Mouse (Mus musculus): ENCODE measurements around the gene Spag5.
"Not testable (repeated sequence)": the region's sequence is repeated elsewhere in the genome, so short reads cannot be mapped to it uniquely, and the experiment has no call there.

The Spag5 gene

DNA sequence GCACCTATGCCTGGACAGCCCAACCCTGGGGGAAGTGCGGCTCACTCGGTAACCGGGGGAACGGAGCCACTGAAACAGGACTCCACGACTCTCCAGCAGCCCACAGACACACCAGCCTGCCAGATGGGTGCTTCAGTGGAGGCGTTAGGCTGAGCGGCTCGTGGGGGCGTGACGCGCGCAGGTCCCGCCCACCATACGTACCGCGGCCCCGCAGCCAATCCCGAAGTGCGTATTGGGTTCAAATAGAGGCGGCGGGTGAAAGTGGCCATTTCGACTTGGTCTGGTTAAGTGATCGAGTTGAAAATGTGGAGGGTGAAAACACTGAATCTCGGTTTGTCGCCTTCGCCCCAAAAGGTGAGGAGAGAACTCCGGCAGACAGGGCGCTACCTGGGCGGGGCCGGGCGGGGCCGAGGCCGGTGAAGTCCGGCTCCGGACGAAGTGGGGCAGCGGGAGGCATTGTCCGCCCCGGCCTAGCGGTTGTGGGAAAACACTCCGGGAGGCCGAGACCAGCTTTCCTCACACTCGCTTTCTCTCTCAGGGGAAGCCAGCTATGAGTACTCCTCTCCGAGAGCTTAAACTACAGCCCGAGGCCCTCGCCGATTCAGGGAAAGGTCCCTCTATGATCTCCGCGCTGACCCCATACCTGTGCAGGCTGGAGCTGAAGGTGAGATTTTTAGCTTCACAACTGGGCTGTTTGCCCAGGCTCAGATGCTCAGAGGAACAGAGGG is at the start of gene Spag5:
Gene Spag5, plus strand, starts transcription at position 173 of the 728 bp plus-strand sequence.
- peak; percentile 92 for DNase-seq (ENCODE audit: low read depth, low spot score)
- no peaks in the 10 kb centered on the region for H3K36me3 ChIP-seq (ENCODE audit: control insufficient read depth, insufficient read depth, low read length, poor library complexity, severe bottlenecking)
- H3K27me3 ChIP-seq (ENCODE audit: control insufficient read depth, insufficient read depth, low read length, poor library complexity, severe bottlenecking), result no peaks in the 10 kb centered on the region

DNA sequence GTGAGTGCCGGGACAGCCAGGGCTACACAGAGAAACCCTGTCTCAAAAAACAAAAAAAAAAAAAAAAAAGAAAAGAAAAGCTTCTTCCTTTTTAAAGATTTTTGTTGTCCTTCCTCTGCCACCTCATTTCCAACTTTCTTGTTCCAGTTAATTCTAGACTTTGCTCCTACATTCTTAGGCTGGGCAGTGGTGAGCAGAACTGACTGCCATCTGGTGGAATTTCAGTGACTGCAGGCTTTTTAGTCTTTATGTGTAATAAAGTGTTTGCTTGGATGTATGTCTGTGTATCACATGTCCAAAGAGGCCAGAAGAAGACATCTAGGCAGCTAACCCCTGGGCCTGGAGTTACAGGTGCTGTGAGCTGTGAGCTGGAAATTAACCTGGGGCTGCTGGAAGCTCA is 44.7 kb upstream of the Spag5 start:
- DNase-seq (ENCODE audit: low read depth, low spot score), result no peak
- Histone ChIP-seq H3K27me3 (ENCODE audit: control insufficient read depth, insufficient read depth, low read length, poor library complexity, severe bottlenecking) (no peaks in the 10 kb centered on the region), H3K36me3 (ENCODE audit: control insufficient read depth, insufficient read depth, low read length, poor library complexity, severe bottlenecking) (peaks cover 12% of the 10 kb centered on the region)

DNA sequence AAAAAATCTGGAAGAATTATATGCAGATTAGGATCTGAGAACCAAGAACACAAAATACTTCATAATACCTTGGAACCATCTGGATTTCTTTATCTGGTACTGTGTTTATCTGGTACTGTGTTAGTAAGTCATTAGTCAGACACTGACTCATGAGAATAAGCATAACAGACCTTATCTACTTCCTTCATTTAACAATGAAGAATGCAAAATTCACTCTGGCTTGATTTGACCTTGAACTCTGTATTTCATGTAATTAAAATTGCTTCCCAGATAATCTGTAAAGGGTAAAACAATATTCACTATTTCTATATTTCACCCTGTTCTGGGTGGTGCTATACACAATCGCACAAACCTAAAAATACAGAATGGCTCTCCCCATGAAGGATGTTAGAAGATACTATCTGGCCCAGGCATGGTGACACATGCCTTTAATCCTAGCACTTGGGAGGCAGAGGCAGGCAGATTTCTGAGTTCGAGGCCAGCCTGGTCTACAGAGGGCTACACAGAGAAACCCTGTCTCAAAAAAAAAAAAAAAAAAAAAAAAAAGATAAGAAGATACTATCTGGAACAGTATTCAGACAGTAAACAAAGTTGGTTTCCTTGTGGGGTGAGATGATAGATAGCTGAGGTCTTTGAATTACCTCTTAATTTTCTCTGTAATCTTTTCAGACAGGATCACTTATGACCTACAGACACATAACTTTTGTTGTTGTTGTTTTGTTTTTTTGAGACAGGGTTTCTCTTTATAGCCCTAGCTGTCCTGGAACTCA is 40.7 kb upstream of the Spag5 start:
- no peak for DNase-seq (ENCODE audit: low read depth, low spot score)
- Histone ChIP-seq H3K27me3 (ENCODE audit: control insufficient read depth, insufficient read depth, low read length, poor library complexity, severe bottlenecking) (no peaks in the 10 kb centered on the region), H3K36me3 (ENCODE audit: control insufficient read depth, insufficient read depth, low read length, poor library complexity, severe bottlenecking) (peaks cover 6% of the 10 kb centered on the region; the same call in 1 of the 2 replicates)

DNA sequence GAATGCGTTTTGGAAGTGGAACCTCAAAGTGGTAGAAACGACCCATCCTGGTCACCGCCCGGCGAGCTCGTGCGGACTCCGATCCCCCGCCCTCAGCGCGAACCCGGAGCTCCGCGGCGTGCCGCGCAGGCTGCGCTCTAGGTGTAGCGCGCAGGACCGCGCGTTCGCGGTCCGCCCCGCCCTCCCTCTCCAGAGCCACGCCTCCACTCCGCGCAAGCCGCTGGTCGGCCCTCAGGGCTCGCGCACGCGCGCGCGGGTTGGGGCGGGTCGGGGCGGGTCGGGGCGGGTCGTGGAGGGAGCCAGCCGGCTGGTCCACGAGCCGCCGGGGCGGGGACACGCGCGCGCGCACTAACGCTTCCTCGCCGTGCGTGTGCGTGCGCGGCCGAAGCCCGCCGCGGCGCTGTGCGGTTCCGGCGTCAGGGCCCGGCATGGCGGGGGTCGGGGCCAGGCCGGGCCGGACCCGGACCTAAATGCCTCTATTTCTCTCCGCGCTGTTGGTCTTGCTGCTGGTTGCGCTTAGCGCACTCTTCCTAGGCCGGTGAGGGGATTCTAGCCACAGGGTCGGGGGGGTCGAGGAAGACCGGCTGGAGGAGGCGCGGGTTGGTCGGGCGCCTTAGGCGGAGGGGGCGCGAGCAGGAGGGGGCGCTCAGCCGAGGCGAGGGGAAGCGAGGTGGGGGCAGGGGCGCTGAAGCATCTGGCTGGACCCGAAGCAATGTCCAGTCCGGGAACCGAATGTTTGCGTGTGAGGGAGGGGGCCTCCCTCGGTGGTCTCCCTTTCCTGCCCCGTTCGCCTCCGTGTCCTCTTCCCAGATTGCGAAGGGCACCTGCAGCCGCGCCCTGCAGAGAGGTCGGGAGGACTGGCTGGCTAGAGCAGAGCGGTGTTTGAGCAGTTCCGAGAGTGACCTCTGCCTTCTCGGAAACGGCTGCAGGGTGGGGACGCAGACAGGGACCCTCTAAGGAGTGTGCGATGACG is 39.7 kb upstream of the Spag5 start, which contains the start of gene 2610507B11Rik:
Gene 2610507B11Rik, plus strand, starts transcription at position 373 of the 973 bp plus-strand sequence.
- H3K27me3 ChIP-seq (ENCODE audit: control insufficient read depth, insufficient read depth, low read length, poor library complexity, severe bottlenecking), result no peaks in the 10 kb centered on the region
- DNase-seq (ENCODE audit: low read depth, low spot score), result peak; percentile 97
- peaks cover 7% of the 10 kb centered on the region; the same call in 1 of the 2 replicates for H3K36me3 ChIP-seq (ENCODE audit: control insufficient read depth, insufficient read depth, low read length, poor library complexity, severe bottlenecking)

DNA sequence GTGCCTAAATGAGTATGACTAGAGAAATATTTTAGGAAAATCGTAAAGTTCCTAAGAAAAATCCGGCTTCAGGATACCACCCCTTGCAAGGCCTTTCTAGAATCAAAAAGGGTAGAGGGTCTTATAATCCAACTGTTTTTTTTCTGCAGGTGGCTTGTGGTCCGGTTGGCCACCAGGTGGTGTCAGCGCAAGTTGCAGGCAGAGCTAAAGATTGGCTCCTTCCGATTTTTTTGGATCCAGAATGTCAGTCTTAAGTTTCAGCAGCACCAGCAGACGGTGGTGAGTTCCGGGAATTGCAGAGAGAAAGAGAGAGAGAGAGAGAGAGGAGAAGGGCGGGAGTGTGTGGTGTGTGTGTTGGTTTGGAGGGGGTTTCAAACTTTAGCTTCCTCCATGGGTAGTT is 38.8 kb upstream of the Spag5 start:
- peak; percentile 73 for DNase-seq (ENCODE audit: low read depth, low spot score)
- H3K27me3 ChIP-seq (ENCODE audit: control insufficient read depth, insufficient read depth, low read length, poor library complexity, severe bottlenecking), result no peaks in the 10 kb centered on the region
- H3K36me3 ChIP-seq (ENCODE audit: control insufficient read depth, insufficient read depth, low read length, poor library complexity, severe bottlenecking), result peaks cover 9% of the 10 kb centered on the region; the same call in 1 of the 2 replicates

DNA sequence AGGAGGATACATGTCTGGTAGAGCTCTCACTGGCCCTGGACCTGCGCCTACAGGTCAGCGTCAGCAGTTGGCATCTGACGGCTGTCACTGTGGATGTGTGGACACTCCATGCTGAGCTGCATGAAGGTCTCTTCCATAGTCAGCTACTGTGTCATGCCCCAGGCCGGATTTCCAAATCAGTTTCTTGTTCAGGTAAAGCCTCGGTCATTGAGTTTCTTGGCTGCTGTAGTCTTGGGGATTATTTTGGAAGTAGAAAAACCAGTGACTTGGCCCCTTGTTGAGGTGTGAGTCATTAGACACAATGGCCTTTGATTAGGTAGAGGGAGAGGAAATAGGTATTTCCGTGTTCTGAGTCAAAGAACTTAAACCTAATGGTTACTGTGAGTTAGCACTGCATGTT is 35.8 kb upstream of the Spag5 start:
- DNase-seq (ENCODE audit: low read depth, low spot score), result no peak
- peaks cover 27% of the 10 kb centered on the region; the same call in 1 of the 2 replicates for H3K36me3 ChIP-seq (ENCODE audit: control insufficient read depth, insufficient read depth, low read length, poor library complexity, severe bottlenecking)

DNA sequence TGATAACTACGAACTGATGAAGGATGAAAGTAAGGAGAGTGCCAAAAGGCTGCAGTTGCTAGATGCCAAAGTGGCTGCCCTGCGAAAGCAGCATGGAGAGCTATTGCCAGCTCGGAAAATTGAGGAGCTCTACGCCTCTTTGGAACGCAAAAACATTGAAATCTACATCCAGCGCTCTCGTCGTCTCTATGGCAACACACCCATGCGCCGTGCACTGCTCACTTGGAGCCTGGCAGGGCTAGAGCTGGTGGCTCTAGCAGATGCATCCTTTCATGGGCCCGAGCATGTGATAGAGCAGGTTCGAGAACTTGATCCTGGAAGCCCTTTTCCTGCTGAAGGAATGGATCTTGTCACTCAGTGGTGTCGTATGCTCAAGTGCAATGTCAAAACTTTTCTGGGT is 29.3 kb upstream of the Spag5 start:
- DNase-seq (ENCODE audit: low read depth, low spot score), result no peak
- Histone ChIP-seq H3K36me3 (ENCODE audit: control insufficient read depth, insufficient read depth, low read length, poor library complexity, severe bottlenecking) (peaks cover 53% of the 10 kb centered on the region), H3K27me3 (ENCODE audit: control insufficient read depth, insufficient read depth, low read length, poor library complexity, severe bottlenecking) (no peaks in the 10 kb centered on the region)

More for the DNA sequence above, 35.8 kb upstream of the Spag5 start:
- no peaks in the 10 kb centered on the region for H3K27me3 ChIP-seq (ENCODE audit: control insufficient read depth, insufficient read depth, low read length, poor library complexity, severe bottlenecking)

DNA sequence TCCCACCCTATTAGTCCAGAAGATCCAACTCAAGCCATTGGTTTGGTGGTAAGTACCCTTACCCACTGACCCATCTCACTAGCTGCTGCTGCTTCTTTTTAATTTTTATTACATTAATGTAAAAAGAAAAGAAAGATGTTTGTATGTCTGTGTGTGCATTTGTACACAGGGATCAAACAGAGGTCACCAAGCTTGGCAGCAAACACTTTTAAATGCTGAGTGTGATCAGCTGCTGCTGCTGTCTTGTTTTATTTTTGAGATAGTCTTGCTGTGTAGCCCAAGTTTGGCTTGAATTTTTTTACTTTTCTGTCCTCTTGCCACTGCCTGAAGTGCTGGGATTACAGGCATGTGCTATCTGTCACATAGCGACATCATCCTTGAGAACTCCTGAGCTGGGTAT is 25.7 kb upstream of the Spag5 start:
- H3K36me3 ChIP-seq (ENCODE audit: control insufficient read depth, insufficient read depth, low read length, poor library complexity, severe bottlenecking), result peaks cover 57% of the 10 kb centered on the region
- DNase-seq (ENCODE audit: low read depth, low spot score), result no peak
- no peaks in the 10 kb centered on the region for H3K27me3 ChIP-seq (ENCODE audit: control insufficient read depth, insufficient read depth, low read length, poor library complexity, severe bottlenecking)

DNA sequence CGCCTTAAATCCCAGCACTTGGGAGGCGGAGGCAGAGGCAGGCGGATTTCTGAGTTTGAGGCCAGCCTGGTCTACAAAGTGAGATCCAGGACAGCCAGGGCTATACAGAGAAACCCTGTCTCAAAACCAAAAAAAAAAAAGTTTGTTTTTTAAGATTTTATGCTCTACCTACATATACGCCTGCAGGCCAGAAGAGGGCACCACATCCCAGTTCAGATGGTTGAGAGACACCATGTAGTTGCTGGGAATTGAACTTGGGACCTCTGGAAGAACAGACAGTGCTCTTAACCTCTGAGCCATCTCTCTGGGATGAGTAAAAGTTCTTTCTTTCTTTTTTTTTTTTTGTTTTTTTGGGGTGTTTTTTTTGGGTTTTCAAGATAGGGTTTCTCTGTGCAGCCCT is 25.2 kb upstream of the Spag5 start:
- DNase-seq (ENCODE audit: low read depth, low spot score), result peak; percentile 51
- H3K27me3 ChIP-seq (ENCODE audit: control insufficient read depth, insufficient read depth, low read length, poor library complexity, severe bottlenecking), result not testable (repeated sequence)
- peaks cover 58% of the 10 kb centered on the region for H3K36me3 ChIP-seq (ENCODE audit: control insufficient read depth, insufficient read depth, low read length, poor library complexity, severe bottlenecking)

DNA sequence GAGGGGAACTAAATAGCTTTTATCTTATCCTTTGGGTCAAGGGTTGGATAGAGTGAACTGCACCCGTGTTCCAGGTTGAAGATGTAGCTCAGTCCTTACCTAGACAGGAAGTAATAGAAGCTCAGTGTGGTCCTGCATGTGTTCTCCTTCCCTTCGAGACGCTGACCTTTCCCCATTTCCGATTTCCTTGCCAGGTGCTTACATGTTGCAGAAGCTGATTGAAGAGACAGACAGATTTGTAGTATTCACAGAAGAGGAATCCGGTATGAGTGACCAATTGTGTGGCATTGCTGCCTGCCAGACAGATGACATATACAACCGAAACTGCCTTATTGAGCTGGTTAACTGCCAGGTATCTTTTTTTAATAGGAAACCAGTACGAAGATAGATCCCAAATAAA is 22.5 kb upstream of the Spag5 start:
- peaks cover 46% of the 10 kb centered on the region for H3K36me3 ChIP-seq (ENCODE audit: control insufficient read depth, insufficient read depth, low read length, poor library complexity, severe bottlenecking)
- no peak for DNase-seq (ENCODE audit: low read depth, low spot score)
- no peaks in the 10 kb centered on the region for H3K27me3 ChIP-seq (ENCODE audit: control insufficient read depth, insufficient read depth, low read length, poor library complexity, severe bottlenecking)

DNA sequence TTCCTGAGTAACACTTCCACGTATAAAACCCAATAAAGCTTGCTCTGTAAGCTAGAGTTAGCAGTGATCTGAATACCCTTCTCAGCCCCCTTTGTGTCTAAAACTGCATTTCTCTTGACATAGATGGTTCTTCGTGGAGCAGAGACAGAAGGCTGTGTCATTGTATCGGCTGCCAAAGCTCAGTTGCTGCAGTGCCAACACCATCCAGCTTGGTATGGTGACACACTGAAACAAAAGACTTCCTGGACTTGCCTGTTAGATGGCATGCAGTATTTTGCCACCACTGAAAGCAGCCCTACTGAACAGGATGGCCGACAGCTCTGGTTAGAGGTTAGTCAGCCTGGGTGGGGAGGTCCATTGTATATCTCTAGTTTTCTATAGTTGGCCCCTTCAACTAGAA is 21.7 kb upstream of the Spag5 start:
- Histone ChIP-seq H3K27me3 (ENCODE audit: control insufficient read depth, insufficient read depth, low read length, poor library complexity, severe bottlenecking) (no peaks in the 10 kb centered on the region), H3K36me3 (ENCODE audit: control insufficient read depth, insufficient read depth, low read length, poor library complexity, severe bottlenecking) (peaks cover 46% of the 10 kb centered on the region)
- DNase-seq (ENCODE audit: low read depth, low spot score), result no peak

DNA sequence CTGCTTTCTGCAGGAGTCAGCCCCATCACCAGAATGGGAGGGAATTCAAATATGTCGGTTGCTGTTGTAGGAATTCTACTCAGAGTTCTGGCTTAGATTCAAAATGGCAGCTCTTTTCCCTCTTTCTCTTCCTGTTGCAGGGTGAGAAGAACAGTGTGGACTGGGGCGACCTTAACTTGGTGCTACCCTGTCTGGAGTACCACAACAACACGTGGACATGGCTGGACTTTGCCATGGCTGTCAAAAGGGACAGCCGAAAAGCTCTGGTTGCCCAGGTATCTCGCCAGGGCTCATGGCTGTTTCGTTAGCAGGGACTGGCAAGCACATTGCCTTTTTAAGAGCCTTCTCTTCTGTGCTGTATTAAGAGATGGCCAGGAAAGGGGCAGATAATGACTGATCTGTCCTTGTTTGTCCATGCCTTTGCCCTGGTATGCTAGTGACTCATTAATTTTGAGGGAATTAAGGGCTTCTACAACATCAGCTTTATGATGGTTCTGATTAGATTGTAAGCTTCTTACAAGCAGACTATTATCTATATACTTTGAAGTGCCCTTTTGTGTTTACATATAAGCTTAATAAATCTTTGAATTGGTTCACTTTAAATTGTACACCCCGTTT is 12.1 kb upstream of the Spag5 start:
- no peaks in the 10 kb centered on the region for H3K27me3 ChIP-seq (ENCODE audit: control insufficient read depth, insufficient read depth, low read length, poor library complexity, severe bottlenecking)
- no peak for DNase-seq (ENCODE audit: low read depth, low spot score)

DNA sequence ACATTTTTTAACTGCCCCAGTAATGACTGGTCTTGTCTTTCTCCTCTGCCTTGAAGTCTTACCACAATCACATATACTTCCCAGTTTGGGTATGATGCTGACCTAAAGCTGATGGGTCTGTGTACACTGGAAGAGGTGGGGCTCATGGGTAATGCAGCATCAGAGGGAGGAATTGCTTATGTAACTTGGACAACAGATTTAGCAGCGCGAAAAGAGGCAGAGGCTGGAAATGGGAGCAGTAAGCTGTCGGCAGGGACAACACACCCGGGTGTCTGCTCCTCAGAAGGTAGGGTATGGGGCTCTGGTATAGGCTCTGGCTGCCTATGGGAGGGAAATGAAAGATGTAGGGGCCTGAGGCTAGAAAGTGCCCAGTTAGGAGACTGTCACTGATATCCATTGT is 10.7 kb upstream of the Spag5 start, which contains the start of gene BC030499:
Gene BC030499, plus strand, starts transcription at position 188 of the 400 bp plus-strand sequence.
- Histone ChIP-seq H3K27me3 (ENCODE audit: control insufficient read depth, insufficient read depth, low read length, poor library complexity, severe bottlenecking) (no peaks in the 10 kb centered on the region), H3K36me3 (ENCODE audit: control insufficient read depth, insufficient read depth, low read length, poor library complexity, severe bottlenecking) (peaks cover 11% of the 10 kb centered on the region)
- no peak for DNase-seq (ENCODE audit: low read depth, low spot score)

More for the DNA sequence above, 12.1 kb upstream of the Spag5 start:
- peaks cover 21% of the 10 kb centered on the region for H3K36me3 ChIP-seq (ENCODE audit: control insufficient read depth, insufficient read depth, low read length, poor library complexity, severe bottlenecking)

DNA sequence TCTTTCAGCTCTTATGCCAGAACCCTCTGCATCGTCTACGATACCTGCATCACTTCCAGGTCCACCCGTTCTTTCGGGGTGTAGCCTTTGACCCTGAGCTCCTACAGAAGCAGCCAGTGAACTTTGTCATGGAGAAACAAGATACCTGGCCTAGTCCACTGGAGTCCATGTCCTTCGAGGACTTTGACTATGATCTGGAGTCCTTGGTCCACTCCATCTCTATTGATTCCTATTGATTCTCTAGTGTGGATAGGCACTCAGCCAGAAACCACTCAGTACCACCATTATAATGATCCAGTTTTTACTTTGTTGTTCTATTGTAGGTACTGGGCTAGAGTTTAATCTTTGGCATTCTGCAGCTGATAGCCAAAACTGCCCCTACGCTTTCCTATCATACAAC is 6.7 kb upstream of the Spag5 start:
- no peak for DNase-seq (ENCODE audit: low read depth, low spot score)
- no peaks in the 10 kb centered on the region for H3K27me3 ChIP-seq (ENCODE audit: control insufficient read depth, insufficient read depth, low read length, poor library complexity, severe bottlenecking)
- H3K36me3 ChIP-seq (ENCODE audit: control insufficient read depth, insufficient read depth, low read length, poor library complexity, severe bottlenecking), result peaks cover 1% of the 10 kb centered on the region
